Mouse (Mus musculus) MEL (cell line): ENCODE data around the gene Nos1ap.

Experiments used
- CTCF ChIP-seq, 3 experiments: IDR thresholded peaks in 2 of 3; conservative IDR thresholded peaks in 1 of 3; 2 replicates each; pipeline ENCODE4 v1.5.1; 2011 to 2012; ENCODE audit warnings: low read length in 3 of 3, low read depth in 2 of 3, mild to moderate bottlenecking in 2 of 3, improper control_type of control experiment in 1 of 3, inconsistent platforms in 1 of 3, mixed read lengths in 1 of 3, moderate library complexity in 1 of 3; ENCODE audit not compliant: control insufficient read depth in 1 of 3, insufficient read depth in 1 of 3, poor library complexity in 1 of 3, severe bottlenecking in 1 of 3
- EP300 ChIP-seq, 2 experiments: IDR thresholded peaks; 2 replicates each; pipeline ENCODE4 v1.6.1; 2011; ENCODE audit warnings: improper control_type of control experiment in 2 of 2, low read length in 2 of 2, low read depth in 1 of 2, mild to moderate bottlenecking in 1 of 2
- GATA1 ChIP-seq: IDR thresholded peaks from 2 replicates; pipeline ENCODE4 v1.6.1; 2011; ENCODE audit warnings: low read depth, low read length, improper control_type of control experiment
- HCFC1 ChIP-seq: IDR thresholded peaks from 2 replicates; pipeline ENCODE4 v1.6.1; 2012; ENCODE audit warnings: low read depth, mild to moderate bottlenecking, inconsistent platforms, low read length, improper control_type of control experiment, moderate library complexity
- MAX ChIP-seq: IDR thresholded peaks from 2 replicates; pipeline ENCODE4 v1.6.1; 2011; ENCODE audit warnings: low read length, improper control_type of control experiment
- POLR2A ChIP-seq, 2 experiments: IDR thresholded peaks; 2 replicates each; pipeline ENCODE4 v1.6.1; 2011 to 2012; ENCODE audit warnings: low read length in 2 of 2, mild to moderate bottlenecking in 2 of 2, control low read depth in 1 of 2, improper control_type of control experiment in 1 of 2, low read depth in 1 of 2, moderate library complexity in 1 of 2; ENCODE audit not compliant: control insufficient read depth in 1 of 2, insufficient read depth in 1 of 2, poor library complexity in 1 of 2
- ZKSCAN1 ChIP-seq: IDR thresholded peaks from 2 replicates; pipeline ENCODE4 v1.6.1; 2012; ENCODE audit warnings: low read depth, mild to moderate bottlenecking, inconsistent platforms, low read length, improper control_type of control experiment, moderate library complexity

- no peak for TF ChIP-seq HCFC1
- TF ChIP-seq CTCF (IDR thresholded peaks at IDR 0.05 in 2 of 3, conservative IDR thresholded peaks at IDR 0.05 in 1 of 3; ENCODE audit: control insufficient read depth in 1 of 3, insufficient read depth in 1 of 3, low read depth in 2 of 3, low read length in 3 of 3, poor library complexity in 1 of 3, severe bottlenecking in 1 of 3) = no peak
- peak in 1 of 2 experiments; percentile 63; a peak in 3 of 4 replicates for TF ChIP-seq EP300 (IDR thresholded peaks at IDR 0.05; ENCODE audit: low read depth in 1 of 2, low read length in 2 of 2)
- peak; percentile 68 for TF ChIP-seq GATA1
- TF ChIP-seq MAX = no peak
- no peak for TF ChIP-seq POLR2A (IDR thresholded peaks at IDR 0.05; ENCODE audit: control insufficient read depth in 1 of 2, insufficient read depth in 1 of 2, low read depth in 1 of 2, low read length in 2 of 2, poor library complexity in 1 of 2)
- no peak for TF ChIP-seq ZKSCAN1
Observed at GRCm38 (mm10) chr1:170510595-170511240, 78.9 kb downstream of the Nos1ap start.
